Mouse (Mus musculus): Measurements from ENCODE around the gene 4931429L15Rik.

Gene 4931429L15Rik

DNA sequence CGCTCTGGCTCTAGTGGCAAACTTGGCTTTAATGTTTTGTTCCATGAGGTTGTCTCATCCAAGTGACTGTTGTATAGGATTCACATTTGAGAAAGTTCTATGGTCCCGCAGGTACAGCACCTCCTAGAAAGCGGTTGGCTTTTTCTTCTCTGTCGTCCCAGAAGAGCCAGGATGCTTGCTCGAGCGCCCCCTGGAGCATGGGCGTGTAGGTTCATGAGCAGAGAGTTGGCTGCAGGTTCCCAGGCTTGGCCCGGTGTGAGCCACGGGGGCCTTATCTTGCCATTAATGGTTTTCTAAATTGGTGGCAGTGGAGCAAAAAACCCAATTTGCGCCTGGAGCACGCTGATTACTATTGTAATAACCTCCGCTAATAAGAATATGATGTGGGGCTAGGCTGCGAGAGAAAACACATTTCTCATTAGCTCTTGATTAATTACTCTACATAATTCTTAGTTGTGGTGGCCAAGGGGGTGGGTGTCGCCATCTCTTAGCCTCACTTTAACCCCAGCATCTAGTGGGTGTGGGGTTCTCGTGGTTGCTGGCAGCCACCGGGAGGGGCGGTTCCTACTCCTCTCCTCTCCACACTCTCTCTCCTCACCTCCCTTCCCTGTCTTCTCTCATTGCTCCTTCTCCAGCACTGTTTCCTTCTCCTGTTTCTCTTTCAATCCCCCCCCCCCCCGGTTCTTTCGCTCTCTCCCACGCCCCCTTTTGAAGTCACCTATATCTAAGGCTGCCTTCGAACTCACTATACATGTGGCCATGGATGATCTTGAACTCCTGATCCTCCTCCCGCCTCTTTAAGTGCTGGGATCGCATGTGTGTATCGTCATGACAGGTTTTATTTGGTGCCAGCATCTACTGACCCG lies 8.2 kb upstream of the 4931429L15Rik start:
- DNase-seq (ENCODE audit: low read depth) = no peak

DNA sequence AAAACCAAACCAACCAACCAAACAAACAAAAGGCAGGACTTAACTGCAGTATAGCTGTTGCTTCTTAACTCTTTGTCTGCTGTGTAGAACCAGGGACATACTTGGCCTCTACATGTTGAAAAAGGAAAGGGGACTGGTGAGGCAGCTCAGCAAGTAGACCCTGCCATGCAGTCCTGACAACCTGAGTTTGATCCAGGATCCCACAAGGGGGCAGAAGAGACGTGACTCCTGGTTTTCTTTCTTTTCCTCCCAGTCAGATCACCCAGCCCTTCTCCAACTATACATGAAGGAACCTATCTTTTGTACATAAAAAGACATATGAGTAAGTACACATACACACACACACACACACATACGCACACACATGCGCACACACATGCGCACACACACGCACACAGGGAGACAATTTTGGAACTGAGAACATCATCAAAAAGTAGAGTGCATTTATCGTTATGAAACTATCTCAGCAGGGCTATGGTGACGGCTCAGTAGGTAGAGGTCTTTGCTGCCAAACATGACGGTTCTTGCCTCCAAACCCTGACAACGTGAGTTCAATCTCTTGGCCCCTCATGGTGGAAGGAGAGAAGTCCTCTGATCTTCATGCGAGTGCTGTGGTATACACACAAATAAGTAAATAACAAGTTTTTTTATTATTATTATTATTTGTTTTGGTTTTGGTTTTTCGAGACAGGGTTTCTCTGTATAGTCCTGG lies 7.1 kb upstream of the 4931429L15Rik start:
- DNase-seq (ENCODE audit: low read depth) = no peak

DNA sequence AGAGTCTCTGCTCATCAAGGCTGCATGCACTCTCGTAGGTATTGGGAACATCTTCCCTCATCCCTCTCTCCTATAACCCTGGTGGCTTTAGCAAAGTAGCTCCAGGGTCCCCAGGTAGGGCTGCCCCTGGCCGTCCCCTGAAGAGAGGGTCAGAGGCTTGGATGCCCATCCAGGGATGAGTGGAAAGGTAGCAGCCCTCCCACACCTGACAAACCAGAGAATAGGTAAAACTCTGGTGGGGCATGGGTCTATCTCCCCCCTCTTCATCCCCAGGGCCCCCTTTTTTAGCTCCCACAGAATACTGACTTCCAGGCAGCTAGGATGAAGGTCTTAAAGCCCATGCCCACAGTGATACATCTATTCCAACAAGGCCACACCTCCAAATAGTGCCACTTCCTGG lies 675 bp upstream of the 4931429L15Rik start:
- DNase-seq (ENCODE audit: low read depth) = no peak

DNA sequence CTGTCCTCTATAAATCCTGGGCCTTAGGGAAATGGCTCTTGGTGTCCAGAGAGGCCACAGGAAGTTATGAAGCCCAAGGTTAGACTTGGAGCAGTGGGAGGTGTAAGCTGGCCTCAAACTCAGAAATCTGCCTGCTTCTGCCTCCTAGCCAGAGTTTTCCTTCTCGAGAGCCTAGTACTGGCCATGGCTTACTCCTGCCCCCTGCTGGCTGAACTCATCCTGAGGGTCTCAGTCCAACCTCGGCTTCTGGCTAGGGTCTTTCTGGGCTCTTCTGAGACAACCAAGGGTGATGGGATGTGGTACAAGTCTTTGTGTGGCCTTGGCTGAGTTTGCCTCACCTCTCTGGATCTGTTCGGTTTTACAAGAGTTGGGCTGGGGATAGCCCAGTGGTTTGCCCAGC lies 1.8 kb downstream of the 4931429L15Rik start:
- DNase-seq (ENCODE audit: low read depth) = no peak

DNA sequence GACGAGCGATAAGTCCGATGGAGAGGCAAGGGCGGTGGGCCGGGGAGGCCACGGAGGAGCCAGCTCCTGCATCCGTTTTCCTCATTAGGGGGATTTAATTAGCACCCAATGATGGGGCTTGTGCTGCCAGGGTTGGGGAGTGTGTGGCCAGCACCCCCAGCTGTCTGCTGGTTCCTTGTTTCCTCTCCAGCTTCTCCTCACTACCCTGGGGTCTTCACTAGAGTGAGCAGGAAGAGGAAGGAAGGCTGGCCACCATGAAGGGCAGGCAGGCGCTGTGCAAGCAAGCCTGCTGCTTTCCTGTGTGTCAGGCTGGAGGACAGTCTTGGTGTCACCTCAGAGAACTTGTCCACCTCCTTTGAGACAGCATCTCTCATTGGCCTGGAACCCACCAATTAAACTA lies 2.9 kb downstream of the 4931429L15Rik start:
- DNase-seq (ENCODE audit: low read depth) = no peak

DNA sequence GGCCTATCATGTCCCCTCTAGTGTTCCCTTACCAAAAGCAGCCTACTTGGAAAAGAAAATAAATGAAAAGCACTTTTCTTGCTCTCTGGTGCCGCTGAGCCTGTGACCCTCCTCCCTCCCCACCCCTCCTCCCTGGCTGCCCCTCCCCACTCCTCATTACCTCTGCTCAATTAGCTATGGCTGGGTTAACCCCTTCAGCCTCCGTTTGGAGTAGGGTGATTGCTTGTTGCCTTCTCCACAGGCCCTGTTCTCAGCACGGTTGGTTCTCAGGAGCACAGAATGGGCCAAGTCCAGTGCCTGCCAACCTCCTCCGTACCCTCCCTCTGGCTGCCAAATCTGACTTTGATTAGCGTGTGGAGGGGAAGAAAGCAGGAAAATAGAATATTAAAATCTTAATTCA lies 3.4 kb downstream of the 4931429L15Rik start:
- DNase-seq (ENCODE audit: low read depth) = no peak

DNA sequence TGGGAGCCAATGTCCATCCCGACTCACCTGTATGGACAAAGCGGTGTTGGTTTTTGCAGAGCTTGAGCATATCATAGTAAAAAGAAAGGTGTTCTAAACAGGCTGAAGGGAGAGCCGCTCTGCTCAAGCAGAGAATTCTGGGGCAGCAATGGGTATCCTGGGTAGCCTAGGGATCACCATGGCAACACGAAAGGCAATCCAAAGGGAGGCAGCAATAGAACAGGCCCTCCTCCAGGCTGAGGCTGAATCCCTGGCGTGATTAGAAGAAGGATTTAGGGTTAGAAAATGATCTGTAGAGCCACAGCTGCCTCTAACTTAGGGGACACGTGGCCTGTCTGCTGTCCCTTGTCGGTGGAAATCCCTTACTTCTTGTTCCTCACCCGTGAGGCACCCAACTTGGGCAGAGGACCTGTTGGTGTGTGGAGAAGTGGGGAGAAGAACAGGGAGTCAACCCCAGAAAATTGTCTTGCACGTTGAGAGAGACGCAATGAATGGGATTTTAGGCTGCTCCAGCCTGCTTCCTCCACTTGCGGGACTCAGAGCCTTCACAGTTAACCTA lies 3.9 kb downstream of the 4931429L15Rik start:
- DNase-seq (ENCODE audit: low read depth) = no peak

DNA sequence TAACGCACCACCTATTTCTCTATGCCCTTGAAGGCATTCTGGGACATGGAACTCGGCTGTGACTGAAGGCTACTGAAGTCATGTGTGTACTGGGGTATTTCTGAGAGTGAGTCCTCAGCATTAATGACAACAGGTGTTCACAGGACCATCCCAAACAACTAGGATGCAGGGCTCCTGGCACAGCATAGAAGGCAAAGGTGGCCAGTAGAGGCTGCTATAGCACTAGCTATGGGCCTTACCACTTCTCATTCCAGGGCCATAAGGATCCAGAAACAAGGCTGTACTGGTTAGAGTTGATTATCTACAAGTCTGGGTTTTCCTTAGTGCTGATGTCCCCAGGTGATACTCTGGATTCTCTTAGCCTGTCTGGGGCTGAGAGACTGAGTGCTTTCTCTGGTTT lies 4.9 kb downstream of the 4931429L15Rik start:
- DNase-seq (ENCODE audit: low read depth) = no peak

DNA sequence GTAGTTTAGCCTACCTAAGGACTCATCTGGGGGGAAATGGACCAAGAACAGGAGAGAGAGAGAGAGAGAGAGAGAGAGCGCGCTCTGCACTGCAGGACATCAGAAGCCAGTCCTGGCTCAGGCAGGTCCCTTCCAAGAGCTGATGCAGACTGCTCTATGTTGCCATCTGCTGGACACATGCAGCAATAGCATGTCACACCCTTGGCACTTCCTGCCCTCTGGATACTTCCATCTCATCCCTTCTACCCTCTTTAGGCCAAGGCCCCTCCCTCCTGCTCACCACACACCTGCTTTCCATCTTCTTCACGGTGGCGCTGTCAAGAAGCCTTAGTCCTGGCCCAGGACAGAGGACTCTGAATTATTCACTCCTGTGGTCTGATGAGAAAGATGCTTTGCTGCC lies 5.3 kb downstream of the 4931429L15Rik start:
- DNase-seq (ENCODE audit: low read depth) = peak; percentile 33

DNA sequence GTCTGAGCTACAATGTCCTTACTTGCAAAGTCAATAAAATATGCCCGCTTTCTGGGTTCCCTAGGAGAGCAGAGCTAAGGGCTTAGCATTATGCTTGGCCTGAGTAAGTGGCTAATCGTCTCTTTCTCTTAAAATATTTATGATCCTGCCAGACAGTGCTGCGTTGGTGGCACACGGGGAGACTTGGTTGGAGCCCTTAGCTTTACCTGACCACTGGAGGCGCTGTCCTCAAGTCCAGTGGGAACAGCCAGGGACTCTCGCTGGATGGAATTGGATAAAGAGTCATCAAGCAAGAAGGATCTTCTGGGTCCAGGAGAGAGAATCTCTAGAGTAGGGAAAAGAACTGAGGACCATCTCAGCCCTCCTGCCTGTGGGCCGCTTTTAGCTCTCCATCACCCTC lies 10.7 kb downstream of the 4931429L15Rik start:
- no peak for DNase-seq (ENCODE audit: low read depth)

DNA sequence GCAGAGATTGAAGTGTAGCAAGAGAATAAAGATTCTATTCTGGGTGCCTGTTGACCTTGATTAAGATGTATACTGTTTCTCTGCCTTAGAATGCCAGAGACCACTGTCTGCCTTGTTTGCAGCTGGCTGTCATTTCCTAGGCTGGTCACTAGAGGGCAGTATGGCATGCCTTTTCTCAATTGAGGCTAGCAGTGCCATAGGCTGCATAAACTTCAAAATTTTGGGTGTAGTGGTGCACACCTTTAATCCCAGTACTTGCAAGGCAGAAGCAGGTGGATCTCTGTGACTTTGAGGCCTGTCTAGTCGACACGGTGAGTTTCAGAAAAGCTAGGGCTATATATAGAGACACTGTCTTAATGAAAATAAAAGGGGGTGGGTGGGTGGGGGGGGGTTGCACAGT lies 17.6 kb downstream of the 4931429L15Rik start:
- DNase-seq (ENCODE audit: low read depth) = peak; percentile 11

DNA sequence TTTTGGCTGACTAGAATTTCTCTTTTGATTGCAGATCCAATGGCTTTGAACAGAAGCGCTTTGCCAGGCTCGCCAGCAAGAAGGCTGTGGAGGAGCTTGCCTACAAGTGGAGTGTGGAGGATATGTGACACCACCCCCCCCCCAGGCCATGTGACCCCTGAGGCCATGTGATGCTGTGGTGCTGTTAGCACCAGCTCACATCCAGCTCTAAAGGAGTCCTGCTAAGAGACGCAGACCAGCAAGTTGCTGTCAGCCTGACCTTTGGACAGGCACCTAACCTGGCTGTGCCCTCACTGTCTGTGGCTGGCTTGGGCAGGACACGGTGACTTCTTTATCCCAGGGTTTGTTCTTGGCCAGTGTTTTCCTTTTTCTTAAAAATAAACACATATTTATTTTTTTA lies 21.4 kb downstream of the 4931429L15Rik start:
- no peak for DNase-seq (ENCODE audit: low read depth)

DNA sequence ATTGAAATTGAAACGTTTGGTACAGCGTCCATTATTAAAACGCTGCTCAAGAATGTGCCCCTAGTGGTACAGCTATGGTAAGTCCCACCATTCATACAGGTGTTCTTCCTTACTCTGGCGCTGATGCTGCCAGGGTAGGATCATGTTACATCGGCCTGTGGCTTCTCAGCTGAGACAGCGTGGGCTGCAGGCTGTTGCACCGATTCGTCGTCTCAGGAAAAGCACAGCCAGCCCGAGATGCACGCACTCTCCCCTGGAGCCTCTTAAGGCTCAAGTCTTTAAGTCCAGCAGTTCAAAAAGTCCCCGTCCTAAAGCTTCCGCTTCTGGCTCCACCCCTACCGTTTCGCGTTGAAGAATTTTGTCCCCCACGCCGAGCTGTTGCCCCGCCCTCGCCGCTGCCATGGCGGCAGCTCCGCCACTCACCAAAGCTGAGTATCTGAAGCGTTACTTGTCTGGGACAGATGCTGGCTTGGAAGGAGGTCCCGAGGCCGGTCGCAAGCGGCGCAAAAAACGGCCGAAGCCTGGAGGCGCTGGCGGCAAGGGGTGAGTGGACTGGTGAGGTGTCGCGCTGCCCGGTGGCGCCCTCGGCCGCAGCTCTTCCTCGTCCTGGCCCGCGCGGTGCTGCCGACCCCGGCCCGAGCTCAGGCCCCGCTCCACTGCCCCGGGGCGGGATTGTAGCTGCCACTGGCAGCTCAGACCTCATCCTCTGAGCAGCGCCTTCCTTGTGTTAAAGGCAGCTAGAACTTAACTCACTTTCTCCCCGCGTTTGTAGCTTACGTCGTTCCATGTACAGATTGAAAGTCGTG lies 37.0 kb downstream of the 4931429L15Rik start, which contains the start of gene Bud13:
Bud13 (plus strand) TSS at position 378 of the 806 bp plus-strand sequence.
- peak; percentile 76 for DNase-seq (ENCODE audit: low read depth)

DNA sequence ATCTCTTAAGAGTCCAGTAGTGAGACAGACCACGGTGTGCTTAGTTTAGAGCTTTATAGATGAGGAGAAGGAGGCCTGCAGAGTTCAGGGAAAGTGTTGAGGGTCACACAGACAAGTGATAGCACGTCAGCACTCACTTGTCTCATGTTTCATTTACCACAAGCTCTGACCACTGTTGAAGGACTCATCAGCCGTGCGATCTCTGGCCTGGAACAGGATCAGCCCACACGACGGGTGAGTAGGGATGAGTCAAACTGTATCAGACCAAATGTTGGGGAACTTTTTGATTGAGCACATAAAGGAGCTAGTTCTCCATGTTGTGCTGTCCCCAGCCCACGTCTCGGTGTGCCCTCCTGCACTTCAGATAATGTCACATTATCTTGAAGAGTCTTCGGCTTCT lies 45.3 kb downstream of the 4931429L15Rik start:
- DNase-seq (ENCODE audit: low read depth) = no peak

DNA sequence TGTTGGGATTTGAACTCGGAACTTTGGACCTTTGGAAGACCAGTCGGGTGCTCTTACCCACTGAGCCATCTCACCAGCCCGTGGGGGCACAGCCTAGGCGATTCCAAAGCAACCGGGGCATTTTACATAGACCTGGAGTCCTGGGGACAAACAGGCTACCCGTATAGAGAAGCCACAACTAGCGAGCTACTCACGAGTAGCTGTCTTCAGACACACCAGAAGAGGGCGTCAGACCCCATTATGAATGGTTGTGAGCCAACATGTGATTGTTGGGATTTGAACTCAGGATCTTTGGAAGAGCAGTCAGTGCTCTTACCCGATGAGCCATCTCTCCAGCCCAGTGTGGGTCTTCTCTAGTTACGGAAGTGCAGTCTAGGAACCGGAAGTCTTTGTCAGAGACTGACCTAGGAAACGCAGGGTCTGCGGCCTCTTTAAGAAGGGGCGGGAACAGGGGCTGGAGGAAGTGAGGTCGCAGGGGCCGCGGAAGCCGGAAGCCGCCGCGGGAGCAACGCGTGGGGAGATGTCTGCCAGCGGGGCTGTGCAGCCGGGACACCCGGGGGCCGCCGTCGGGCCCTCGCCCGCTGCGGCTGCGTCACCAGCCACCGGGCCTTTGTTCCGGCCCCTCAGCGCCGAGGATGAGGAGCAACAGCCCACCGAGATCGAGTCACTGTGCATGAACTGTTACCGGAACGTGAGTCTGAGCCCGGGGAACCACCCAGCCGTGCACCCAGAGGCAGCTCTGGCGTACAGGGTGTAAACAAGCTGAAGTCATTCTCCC lies 46.9 kb downstream of the 4931429L15Rik start, which contains the start of gene Zpr1:
Zpr1 (plus strand) TSS at position 388 of the 778 bp plus-strand sequence.
- peak; percentile 59 for DNase-seq (ENCODE audit: low read depth)

DNA sequence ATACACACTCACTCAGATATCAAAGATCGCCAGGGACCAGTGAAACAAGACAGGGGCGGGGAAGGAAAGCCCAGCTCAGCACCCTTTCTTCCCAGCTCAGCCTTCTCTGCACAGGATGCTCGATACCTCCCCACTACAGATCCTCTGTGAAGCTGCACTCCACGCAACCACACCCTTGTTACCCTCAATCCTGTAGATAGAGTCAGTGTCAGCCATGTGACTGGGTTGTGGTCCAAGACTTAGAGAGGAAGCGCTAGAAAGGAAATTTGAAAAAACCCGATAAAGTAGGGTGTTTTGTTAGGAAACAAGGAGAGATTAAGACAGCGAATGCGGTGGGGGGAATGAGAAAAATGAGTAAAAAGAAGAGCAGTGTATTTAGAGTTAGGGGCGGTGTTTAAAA lies 47.7 kb downstream of the 4931429L15Rik start:
- no peak for DNase-seq (ENCODE audit: low read depth)

DNA sequence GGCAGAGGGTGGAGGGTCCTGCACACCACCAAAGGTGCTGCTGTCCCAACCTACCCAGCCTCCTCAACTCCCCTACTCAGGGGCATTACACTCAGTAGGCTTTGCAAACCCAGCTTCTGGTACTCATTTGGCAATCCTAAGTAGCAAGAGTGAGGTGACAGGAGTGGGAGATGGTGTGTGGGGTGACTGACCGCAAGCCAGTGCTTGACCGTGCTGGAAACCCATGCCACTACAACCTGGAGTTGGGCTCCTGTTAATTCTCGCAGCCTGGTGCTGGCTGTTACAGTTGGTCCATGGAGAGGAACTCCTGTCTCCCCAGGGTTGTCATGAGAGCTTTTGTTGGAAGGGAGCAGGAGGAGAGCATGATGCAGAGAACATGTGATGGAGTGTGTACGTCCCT lies 49.0 kb downstream of the 4931429L15Rik start:
- no peak for DNase-seq (ENCODE audit: low read depth)

DNA sequence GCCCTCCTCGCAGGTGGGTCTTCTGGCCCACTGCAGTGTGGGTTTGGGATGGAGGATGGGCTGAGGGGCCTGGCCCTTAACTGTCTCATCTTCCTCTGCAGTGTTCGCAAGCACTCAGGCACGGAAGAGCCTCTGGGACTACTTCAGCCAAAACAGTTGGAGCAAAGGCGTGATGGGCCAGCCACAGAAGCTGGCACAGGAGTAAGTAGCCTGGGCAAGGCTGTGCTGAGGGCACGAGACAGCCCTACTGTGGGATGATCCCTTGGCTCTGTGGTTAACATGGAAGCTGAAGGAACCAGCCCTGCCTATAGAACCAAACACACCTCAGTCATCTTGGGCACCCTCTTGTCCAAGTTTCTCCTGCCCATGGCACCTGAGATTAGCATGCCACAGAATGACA lies 50.7 kb downstream of the 4931429L15Rik start:
- DNase-seq (ENCODE audit: low read depth) = no peak

DNA sequence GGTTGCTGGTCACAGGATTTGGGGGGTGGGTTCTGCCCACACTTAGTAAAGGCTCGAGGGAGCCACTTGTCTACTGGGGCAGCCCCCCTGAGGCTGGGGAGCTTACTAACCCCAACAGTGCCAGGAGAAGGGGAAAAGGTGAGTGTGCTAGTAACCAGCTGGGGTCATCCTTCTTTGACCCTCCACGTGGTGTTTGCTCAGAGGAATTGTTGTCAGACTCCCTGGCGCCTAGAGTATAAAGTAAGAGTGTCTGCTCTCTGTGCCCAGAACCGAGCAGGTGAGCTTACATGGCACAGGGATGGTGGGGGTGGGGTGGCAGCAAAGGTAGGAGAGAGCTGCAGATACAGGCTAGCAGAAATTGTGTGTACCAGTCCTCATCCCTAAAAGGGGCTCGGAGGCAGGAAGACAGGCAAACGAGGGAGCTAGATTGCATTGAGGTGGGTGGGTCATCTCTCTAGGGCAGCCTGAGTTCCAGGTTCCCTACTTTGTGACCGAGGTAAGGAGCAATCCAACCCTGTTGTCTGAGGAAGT lies 51.4 kb downstream of the 4931429L15Rik start, which contains the start of gene Apoa5:
Apoa5 (plus strand) TSS at position 291 of the 531 bp plus-strand sequence.
- DNase-seq (ENCODE audit: low read depth) = no peak

DNA sequence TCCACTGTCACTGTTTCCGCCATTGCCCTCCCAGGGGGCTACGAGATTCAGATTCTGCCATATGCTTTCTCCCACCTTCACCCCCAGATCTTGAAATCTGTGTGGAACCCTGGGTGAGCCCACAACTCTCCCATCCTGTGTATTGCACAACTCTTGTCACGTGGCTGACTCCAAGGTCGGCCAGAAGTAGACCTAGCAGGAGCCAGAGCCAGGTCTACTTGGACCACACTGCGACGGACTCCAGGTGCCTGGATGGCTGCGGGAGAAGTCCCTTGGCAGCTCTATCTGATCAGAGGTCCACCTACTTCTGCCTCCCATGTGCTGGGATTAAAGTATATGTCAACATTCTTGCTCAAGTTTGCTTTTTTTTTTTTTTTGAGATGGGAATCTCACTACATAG lies 58.7 kb downstream of the 4931429L15Rik start:
- DNase-seq (ENCODE audit: low read depth) = no peak

DNA sequence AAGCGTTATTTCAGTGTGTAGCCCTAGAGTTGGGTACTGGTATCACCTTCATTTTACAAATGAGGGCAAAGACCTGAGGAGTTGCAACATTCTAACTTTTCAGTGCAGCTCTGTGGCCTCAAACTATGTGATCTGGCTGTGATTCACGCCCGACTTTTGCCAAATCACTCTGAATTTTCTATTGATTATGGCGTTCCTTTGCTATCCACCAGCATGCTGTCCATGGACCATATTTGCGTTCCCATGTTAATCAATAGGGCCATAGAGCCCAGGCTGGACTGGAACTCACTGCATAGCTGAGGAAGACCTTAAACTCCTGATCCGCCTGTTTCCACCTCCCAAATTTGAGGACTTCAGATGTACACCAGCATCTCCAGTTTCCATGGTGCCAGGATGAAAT lies 60.7 kb downstream of the 4931429L15Rik start:
- DNase-seq (ENCODE audit: low read depth) = no peak
